Mouse (Mus musculus): ENCODE measurements around the gene Cntnap5a.

Gene Cntnap5a

DNA sequence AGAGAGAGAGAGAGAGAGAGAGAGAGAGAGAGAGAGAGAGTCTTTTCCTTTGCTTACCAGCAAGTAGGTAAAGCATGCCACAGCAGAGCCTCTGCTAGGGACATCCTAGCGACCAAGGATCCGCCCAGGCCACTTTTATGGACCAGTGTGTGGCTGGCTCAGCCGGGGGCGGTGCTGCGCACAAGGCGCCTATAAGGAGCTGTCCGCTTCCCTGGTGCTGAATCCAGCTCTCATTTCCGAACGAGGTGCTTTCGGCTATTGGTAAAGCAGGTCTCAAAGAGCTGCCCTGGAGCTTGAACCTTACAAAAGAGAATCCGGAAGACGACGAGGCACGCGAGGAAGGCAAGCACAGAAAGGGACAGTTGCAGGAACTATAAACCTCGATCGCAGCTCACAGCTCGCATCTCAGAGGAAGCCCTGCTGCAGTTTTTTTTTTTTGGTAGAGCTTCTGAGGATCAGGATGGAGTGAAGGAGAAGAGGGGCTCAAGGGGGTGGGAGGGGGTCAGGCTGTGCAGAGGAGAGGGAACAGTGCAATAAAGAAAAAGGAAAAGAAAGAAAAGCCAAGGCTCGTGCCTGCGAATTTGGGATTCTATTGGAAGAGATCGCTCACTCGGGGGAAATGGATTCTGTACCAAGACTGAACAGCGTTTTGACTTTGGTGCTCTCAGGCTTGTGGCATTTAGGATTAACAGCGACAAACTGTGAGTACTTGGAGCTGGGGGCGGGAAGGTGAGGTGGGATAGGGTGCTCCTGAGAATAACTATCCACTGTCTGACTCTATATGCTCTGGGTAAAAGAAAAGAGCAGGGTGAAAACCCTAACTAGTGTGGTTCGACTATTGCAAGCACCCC is at the start of gene Cntnap5a:
Gene Cntnap5a (plus strand): TSS at position 239 of the 851 bp plus-strand sequence.
- peak; percentile 2 for DNase-seq (ENCODE audit: low read depth, low spot score)

DNA sequence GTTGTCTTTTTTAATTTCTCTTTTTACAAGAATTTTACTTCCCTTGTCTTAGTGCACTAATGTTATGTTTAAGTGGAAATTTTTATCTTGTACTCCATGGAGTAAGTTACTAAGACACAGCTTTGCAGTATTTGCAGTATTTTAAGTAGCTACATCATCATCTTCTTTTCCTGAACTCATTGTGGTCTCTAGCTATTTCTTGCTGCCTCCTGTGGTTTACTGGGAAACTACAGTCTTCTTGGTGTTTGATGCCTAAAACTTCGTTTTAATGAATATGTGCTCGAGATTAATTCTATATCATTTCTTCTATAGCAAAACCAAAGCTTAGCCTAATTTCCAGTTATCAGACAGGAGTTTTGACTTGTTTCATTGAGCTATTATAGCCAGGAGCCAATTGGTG is 37.6 kb upstream of the Cntnap5a start:
- DNase-seq (ENCODE audit: low read depth, low spot score), result no peak

DNA sequence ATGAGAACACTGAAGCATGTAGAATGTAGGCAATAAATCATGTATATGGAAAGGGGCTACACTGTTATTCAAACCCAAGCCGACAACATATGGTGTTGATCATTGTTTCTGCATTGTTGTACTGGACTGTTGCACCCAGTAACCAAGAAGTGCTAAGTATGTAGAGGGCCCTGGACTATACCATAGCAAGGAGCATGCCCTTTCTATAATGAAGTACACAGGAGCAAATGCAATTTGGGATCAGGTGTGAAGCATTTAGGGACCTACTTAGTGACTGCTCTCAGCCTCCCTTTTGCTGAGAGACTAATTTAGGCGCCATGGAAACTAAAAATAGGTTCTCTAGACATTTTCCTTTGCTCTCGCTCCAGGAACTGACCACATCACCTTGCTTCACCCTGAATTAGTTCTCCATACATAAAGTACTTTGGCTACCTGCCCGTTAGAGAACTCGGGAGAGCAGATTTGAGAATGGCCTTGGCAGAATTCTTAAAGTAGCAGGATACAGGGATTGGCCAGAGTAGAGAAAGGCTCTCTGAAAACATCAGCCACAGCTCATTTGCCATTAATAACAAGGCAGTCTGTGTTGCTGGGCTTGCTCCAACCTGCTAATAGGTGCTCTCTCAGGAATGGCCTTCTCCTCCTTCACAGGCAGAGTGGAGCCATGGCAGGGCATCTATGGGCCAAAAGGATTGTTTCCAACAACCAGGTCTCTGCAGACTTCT is 26.1 kb upstream of the Cntnap5a start:
- no peak for DNase-seq (ENCODE audit: low read depth, low spot score)

DNA sequence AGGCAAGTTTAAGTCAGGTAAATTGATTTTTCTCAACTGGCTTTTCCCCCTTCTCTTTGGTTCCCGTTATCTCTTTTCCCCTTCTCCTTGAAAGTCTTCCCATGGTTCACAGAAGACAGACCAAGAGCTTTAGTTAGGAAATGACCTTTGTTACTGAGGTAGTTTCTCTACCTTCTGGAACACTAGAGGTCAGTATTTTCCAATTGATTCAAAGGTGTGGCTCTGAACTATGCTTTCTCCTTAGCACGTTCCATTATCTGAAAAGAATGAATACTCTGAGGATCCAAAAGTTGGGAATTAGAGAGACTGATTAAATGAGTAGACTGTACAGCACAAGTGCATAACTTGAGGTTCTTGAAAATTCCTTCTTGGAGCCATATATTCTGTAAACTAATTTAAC is 1.9 kb downstream of the Cntnap5a start:
- no peak for DNase-seq (ENCODE audit: low read depth, low spot score)

DNA sequence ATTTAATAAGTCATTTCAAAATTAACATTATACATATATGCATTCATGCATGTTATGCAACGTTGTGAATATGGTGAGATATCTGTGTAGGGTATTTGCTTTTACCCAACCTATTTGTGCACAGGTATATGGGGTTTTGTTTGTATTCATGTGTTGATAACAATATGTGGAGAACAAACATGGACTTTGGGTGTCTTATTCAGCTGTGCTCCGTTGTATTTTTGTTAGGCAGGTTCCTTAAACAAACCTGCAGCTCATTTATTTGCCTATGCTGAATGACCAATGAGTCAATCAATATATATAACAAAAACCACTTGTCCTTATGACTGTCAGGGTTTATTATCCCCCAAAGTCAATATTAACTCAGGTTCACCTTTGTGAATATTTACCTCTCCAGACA is 15.2 kb downstream of the Cntnap5a start:
- no peak for DNase-seq (ENCODE audit: low read depth, low spot score)

DNA sequence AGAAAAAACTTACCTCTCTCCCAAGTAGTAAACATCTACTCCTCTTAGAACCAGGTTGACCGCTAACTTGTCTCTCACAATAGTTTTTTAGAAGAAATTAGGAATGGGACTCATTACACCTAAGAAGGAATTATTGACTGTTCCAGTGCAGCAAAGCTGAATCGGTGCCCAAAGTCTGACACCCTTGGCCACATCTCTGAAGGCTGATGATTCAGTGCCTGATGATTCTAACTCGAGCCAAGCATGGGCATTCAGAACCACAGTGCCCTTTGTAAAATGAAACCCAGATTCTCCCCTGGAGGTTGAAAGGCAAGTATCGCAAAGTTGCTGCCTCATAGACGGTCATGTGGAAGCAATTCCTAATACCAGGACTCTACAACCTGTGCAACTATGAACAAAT is 58.0 kb downstream of the Cntnap5a start:
- no peak for DNase-seq (ENCODE audit: low read depth, low spot score)

DNA sequence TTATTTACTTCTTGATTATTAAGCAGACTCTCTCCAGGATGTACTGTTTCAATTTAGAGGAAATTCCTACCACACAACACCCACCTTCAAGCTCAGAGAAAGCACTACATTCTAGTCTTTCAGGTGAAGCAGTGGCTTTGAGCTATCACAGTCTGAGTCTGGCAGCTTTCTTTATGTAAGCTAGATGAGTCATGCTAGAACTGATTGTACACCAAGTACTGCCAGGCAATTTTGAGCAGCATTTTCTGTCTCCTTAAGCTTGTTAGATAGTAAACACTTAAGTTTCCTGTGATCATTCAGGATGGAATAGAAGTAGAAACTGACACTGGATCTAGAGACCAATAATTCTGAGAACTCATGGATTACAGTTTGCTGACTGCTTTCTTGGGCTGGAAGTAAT is 61.0 kb downstream of the Cntnap5a start:
- DNase-seq (ENCODE audit: low read depth, low spot score), result no peak

DNA sequence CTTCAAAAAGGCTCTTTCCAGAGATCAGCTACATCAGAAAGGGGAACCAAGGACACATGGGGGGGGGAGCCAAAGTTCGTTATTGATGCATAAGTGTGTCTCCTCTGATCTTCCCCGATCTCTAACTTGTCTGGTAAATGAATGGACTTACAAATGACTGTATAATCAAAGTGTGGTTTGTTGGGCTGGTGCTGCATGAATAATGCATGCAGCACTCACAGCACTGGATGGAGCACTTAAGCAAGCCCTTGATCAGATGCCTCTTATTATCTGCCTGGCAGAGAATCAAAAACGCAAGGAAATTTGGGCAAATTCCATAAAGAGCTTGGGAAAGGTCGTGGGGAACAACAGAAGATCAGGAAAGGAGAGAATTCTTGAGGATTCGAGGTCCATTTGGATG is 100.2 kb downstream of the Cntnap5a start:
- DNase-seq (ENCODE audit: low read depth, low spot score), result no peak

DNA sequence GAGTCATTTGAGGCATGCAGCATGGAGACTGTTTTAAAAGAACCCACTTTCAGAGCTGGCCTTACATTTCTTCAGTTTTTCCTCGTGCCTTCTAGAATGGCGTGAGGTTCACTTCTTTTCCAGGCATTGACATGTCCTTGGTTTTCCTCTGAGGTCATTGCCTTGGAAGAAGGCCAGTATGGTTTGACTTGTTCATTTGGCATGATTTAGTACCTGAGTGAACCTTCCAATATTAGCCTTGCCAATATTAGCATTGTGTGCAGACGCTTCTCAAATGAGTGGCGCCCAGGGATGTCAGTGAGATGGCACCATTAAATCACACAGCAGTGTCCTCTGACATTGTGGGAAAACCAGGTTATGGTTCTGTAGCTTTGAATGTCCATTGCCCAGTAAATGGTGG is 158.0 kb downstream of the Cntnap5a start:
- DNase-seq (ENCODE audit: low read depth, low spot score), result no peak

DNA sequence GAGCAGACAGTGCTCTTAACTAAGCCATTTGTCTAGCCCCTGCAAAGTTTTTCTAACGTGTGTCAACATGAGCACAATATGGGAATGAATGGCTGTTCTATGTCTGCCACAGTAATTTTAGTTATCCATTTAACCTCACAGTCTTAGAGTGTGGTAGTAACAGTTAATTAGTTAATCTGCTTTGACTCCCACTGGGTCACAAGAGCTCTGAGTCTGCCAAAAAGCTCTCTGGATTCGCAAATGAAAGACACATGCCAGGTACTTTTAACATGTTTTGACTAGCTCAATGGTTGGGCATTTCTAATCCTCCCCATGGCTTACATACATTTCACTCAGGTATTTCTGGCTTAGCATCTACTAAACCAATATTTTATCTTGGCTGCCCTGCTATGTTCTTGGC is 163.0 kb downstream of the Cntnap5a start:
- DNase-seq (ENCODE audit: low read depth, low spot score), result no peak

DNA sequence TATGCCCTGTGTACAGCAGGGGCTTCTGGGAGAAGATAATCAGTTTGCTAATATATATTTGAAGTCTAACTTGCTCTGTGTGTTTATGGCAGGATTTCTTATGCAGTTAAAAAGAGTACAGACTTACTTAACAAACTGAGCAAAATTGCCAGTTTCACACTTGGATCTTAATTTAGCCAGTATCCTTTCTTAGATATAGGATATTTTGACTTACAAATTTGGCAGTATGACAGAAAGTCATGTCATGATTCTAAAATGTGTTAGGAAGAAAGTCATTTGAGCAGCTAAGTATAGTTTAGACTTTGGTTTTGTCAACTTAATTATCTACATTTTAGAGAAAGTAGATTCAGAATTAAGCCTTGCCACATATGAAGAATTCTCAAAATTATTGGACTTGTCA is 167.7 kb downstream of the Cntnap5a start:
- no peak for DNase-seq (ENCODE audit: low read depth, low spot score)

DNA sequence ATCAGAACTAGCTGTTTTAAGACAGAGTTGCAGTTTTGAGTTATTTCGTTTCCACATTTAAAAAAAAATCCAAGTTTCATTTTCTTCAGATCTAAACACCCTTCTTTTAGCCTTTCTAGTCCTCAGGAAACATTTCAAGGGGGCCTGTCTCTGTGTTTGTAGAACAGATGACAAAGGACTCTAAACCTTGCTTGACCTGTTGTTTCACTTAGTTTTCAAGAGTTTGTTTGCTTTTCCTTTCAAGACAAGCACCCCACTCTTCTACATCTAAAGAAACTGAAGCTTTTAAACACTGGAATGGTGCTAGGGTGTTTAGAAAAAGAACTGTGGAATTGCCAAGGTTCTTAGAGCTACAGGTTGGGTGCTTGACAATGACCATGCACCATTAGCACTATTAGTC is 233.8 kb downstream of the Cntnap5a start:
- DNase-seq (ENCODE audit: low read depth, low spot score), result no peak

DNA sequence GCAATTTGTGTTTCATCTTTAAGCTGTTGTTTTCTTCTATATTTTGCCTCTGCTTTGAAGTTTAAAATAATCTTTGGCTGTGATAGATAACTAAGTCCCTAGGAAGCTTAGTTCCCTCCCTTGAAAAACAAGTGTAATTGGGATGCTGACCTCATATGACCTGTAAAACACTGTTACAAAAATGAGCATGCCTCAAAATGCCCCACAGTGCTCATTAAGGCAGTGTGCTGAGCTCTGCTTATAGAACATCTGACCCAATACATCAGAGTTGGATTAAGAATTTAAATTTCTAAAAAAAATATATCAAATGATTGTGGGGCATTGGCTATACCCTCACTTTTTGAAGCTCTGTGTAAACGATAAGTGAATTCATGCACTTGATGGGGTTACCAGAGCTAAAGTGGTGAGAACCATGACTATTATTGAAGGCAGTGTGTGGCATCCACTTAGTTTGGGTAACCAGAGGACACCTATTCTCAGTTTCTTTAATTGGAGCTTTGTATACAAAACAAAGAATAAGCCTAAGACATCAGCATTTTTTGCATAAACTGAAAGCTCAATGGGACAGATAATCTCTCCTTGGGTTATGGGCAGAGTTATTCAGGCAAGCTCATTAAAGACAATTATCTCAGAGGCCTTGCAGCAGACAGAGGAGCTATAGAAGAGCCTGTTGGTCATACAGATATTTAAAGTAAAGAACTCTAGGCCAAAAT is 241.6 kb downstream of the Cntnap5a start:
- no peak for DNase-seq (ENCODE audit: low read depth, low spot score)

DNA sequence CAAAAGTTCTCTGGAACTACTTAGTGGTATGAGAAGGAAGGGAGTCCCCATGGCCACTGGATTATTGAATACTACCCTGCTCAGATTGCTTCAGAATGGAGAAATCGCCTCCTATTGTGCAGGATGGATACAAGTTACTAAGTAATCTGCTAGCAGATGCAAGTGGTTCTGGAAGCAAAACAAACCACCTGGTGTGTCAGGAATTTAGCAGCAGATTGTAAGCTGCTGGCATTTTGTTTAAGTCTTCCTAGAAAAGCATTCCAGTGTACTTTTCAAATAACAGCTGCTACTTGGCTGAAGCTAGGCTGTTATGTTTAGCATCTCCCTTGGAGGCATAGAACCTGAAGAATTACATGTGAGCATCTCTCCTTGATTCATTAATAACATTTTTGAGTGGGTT is 247.5 kb downstream of the Cntnap5a start:
- DNase-seq (ENCODE audit: low read depth, low spot score), result no peak

DNA sequence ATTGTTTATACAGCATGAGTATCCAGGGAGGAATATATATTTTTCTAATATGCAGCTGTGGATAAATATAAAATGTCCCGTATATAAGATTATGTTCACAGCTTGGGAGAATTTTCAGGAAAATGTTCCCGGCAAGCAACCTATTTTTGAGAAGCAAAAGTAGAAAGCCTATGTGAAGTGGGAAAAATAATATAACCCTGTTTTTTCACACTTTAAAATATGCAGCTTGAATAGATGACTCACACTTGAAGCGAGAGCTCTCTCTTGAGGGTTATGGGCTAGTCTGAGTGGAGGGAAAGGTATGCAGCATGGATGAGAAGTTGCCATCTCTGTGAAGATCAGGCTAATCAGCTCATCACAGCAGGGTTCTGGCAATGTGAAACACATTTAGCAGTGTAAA is 261.3 kb downstream of the Cntnap5a start:
- no peak for DNase-seq (ENCODE audit: low read depth, low spot score)

DNA sequence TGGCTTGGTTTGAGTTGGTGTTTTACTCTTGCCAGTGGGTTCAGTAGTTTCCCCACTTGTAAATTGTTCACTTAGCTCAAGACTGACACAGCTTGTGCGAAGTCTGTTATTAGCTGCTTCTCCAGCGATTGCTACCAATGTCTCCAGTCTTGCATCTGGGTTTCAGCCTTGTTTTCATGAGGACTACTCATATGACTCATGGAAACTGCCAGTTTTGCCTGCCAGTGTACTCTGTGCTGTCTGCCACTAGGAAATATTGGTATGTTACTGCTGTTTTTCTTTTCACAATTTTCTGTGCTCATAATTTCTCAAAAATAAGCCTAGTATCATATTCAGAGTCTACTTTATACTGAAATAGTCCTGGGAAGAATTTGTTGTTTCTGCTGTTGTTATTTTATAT is 272.0 kb downstream of the Cntnap5a start:
- no peak for DNase-seq (ENCODE audit: low read depth, low spot score)

DNA sequence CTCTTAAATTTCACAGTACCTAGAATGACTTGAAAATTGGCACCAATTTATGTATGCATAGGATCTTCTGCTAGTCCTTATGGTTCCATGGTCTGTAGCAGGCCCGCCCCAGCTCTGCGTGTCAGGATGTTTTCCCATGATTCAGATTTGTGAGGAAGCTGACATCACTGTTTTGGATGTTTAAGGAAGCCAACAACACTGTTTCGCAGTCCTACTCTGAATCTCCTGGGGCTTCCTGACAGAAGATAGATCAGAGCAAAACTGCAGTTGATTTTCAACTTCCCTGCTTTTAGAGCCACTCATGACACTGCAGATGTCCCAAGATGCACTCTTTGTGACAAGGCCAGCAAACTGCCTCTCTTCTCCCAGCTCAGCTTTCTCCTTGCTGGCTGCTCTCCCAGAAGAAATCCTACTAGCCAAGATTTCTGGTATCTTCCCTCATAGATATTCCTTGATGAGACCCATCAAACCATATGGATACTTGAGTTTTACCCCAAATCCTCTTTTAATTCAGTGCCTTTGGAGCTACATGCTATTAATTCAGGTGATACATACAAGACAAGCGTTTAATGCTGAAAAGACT is 280.5 kb downstream of the Cntnap5a start:
- no peak for DNase-seq (ENCODE audit: low read depth, low spot score)

DNA sequence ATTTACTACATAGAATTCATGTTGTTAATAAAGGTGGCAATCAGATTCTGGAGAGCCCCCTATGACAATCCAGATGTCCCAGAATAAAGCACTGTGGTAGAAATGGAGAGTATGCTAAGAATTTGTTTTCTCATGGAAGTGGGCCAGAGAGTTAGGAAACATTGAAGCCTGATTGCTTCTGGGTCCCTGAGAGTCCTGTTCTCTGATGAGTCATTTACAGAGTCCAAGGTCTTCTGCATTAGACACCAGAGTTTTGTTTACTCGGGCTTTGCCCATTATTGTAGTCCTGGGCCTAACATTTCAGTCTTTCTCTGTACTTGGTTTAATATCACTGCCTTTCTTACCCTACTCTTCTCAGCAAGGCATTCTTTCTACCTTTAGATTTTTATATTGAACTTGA is 305.6 kb downstream of the Cntnap5a start:
- DNase-seq (ENCODE audit: low read depth, low spot score), result peak; percentile 2

DNA sequence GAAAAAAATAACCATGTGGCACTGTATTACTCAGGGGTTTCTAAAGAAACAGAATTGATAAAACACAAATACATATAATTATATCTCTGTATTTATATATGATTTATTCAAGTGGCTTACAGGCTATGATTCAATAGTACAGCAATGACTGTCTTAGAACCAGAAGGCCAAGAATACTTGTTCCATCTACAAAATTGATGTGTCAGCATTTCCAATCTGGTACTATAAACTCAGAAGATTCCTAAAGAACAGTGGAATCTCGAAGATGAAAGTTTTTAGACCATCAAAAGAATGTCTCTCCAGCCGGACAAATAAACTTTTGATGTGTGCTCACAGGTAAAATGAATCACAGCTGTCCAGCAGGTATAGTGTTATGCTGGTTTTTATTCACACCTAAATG is 331.2 kb downstream of the Cntnap5a start:
- DNase-seq (ENCODE audit: low read depth, low spot score), result no peak

DNA sequence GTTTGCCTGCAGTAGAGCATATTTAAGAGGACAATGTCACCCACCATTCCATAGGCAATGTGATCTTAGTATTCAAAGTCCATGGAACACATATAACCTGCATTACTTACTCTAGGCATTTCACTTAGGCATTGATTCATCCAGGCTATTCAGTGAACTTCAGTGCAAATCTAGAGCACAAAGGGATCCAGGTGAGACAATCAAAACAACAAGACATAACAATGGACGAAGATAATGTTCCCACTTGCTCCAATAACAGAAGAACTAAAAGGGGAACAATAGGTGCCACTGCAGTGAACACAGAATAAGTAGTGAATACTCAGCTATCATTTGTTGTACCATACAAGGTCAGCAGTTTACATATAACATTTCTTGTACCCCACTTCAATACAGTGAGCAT is 345.1 kb downstream of the Cntnap5a start:
- DNase-seq (ENCODE audit: low read depth, low spot score), result no peak

DNA sequence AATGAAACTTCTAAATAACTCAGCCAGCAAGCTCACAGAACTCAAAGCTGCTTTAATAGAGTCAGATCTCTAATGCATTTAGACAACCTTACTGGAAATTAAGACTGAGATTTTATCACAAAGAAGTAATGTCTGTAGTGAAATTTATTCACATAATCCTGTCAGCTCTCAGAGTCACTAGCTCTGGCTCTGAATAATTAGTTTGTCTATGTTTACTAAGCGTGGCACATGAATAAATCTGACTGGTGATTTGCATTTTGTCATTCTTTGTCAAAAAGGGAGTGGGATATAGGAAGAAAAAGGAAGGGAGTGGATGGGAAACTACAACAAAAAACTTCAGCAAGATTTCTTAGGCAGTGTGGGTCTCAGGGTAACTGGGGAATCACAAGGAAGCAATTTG is 351.3 kb downstream of the Cntnap5a start:
- DNase-seq (ENCODE audit: low read depth, low spot score), result no peak

DNA sequence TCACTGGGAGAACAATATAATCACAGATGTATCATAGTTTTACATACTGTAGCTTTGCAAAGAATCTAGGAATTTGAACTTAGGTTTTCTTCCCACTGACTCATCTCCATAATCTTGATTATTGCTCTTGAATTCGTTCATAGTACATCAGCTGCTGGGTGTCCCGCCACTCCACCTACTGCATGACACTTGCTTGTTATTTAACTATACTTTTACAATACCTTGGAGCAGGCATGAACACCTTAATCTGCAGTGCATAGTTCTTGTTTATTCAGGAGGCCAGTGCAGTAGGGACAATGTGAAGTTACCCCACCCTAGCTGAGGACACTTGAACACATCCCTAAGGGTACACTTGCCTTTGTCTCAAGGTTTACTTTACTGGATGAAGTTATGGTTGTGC is 352.3 kb downstream of the Cntnap5a start:
- DNase-seq (ENCODE audit: low read depth, low spot score), result no peak
